In the genomic region with DNA sequence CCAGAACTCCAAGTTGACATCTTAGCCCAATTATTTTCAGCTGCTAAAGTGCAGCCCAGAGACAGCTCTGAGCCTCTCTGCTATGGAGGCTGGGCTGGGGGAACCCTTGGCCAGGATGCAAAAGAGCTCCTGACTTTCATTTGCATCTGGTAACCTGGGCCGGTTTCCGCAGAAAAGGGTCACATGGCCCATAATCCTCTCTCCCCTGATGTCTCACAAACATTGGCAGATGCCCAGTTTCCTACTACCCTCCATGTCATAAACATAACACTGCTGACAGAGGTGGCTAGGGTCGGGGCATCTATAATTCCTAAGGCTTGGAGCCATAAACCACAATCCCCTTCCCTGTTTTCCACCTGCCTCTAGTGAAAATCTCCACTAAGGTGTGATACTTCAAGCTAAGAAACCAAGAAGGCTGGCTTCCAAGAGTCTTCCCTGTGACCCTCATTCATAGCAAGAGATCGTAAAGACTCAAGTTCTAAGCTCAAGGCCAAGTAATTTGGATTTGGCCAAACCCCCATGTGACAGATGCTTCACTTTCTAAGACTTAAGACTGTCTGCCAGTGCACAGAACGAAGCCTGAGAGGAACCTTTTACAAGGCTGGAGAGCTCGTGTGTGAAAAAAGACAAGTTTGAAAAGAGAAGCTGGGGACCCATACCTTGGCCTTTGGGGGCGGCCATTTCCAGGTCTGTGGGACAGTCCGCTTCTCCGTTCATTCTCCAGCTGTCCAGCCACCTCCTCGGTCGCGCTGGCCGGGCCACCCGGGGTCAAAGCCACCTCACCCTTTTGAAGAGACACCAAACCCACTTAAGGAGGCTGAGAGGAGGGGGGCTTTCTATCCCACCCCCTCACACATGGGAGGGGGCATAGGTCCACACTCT, we compare ENCODE assay signal across 8 mouse cellular contexts. TPM values are rescaled to one million over a fixed set of nuclear protein-coding genes. Genes with fewer than 3 reads are reported as not detected.
DNase-seq lines count a peak whose midpoint lies in the region; TF ChIP-seq lines count a peak whose summit lies in the region.

No protein-coding gene starts in this region.

- peak overlapping the region; percentile 65 for H3K9ac ChIP-seq in CH12.LX (ENCODE audit: insufficient read depth, low read depth)

- in situ Hi-C loops in CH12.LX (cut with MboI; ENCODE audit: low pct_ligation_motif_present, low pct_unique_long_range_greater_than_20kb, low sequenced_read_pairs): no loop called here

- no peak for TF ChIP-seq POLR2A in kidney, adult 2 months (IDR thresholded peaks at IDR 0.05; ENCODE audit: low read depth, low read length)
- TF ChIP-seq POLR2A in CH12.LX (IDR thresholded peaks at IDR 0.05; ENCODE audit: low read depth, low read length) (peak; percentile 74), myocyte (IDR thresholded peaks at IDR 0.05; ENCODE audit: insufficient read length, low read depth) (no peak)

- H3K27me3 ChIP-seq in kidney, adult 2 months (replicated peaks; ENCODE audit: control insufficient read depth, insufficient read depth, low read length): no peaks in the 10 kb centered on the region
- H3K27me3 ChIP-seq in CH12.LX (replicated peaks) (no peaks in the 10 kb centered on the region), myocyte (ENCODE audit: control insufficient read depth, insufficient read depth, insufficient read length) (no peaks in the 10 kb centered on the region)

- no peaks in the 10 kb centered on the region for H3K9me3 ChIP-seq in CH12.LX (replicated peaks; ENCODE audit: low read length)

- H3ac ChIP-seq in myocyte (ENCODE audit: control insufficient read depth, insufficient read length): peak overlapping the region; percentile 98

- peak; percentile 36; the same call in 1 of the 2 replicates for TF ChIP-seq EP300 in CH12.LX (IDR thresholded peaks at IDR 0.05; ENCODE audit: low read length)

- dilution Hi-C loops in CH12.LX (cut with MboI; ENCODE audit: extremely low pct_ligation_motif_present, extremely low pct_unique_long_range_greater_than_20kb, low sequenced_read_pairs): loop anchor here (25.0 kb wide), 1 partner anchor 96 kb away; a partner anchor contains a TSS

- TF ChIP-seq RAD21 in CH12.LX (IDR thresholded peaks at IDR 0.05; ENCODE audit: low read depth, low read length): no peak

- H3K4me1 ChIP-seq in kidney, adult 2 months (ENCODE audit: control insufficient read depth, insufficient read depth, low read length): peaks cover 15% of the 10 kb centered on the region; the same call in 1 of the 2 replicates
- peaks cover 15 to 51% of the 10 kb centered on the region in 2 experiments for H3K4me1 ChIP-seq in CH12.LX (ENCODE audit: control insufficient read depth in 1 of 2, insufficient read depth in 2 of 2)

- intact Hi-C loops in left cerebral cortex, postnatal 10 days (cut with DNase I): no loop called here

- DNase-seq in kidney, adult 2 months: peak; percentile 24
- no peak for DNase-seq in kidney, postnatal 10 days
- DNase-seq in CH12.LX (ENCODE audit: extremely low read depth): peak; percentile 92
- DNase-seq in cerebellum, adult 9-10 months: peak; percentile 78
- DNase-seq in induced T-regulatory cell, adult 2 months (ENCODE audit: low read depth): peak; percentile 50
- DNase-seq in layer of hippocampus, postnatal 25 days (ENCODE audit: extremely low spot score in 1 of 2, low spot score in 1 of 2): no peak
- no peak for DNase-seq in left cerebral cortex, postnatal 10 days (ENCODE audit: extremely low spot score in 1 of 2, low spot score in 2 of 2)

- no peaks in the 10 kb centered on the region; the same call in 1 of the 2 replicates for H3K36me3 ChIP-seq in kidney, adult 2 months (ENCODE audit: control insufficient read depth, insufficient read depth, low read length)
- H3K36me3 ChIP-seq in CH12.LX (replicated peaks in 1 of 2; ENCODE audit: control insufficient read depth in 1 of 2, insufficient read depth in 1 of 2, low read length in 1 of 2) (peaks cover 39 to 44% of the 10 kb centered on the region in 2 experiments), myocyte (ENCODE audit: control insufficient read depth, insufficient read depth) (peaks cover 14% of the 10 kb centered on the region)

- WGBS in kidney, adult 2 months: 9% methylated on average over 14 of the region's 14 CpGs

- TF ChIP-seq CTCF in kidney, adult 2 months (conservative IDR thresholded peaks at IDR 0.05; ENCODE audit: insufficient read depth, insufficient read length, low read depth, low read length): no peak
- no peak for TF ChIP-seq CTCF in CH12.LX (conservative IDR thresholded peaks at IDR 0.05 in 1 of 2, IDR thresholded peaks at IDR 0.05 in 1 of 2; ENCODE audit: low read depth in 2 of 2, low read length in 2 of 2)

- peak overlapping the region; percentile 61 for H3K4me3 ChIP-seq in kidney, adult 2 months (ENCODE audit: insufficient read depth, low read depth, low read length)
- peak overlapping the region; percentile 65 to 78 (median 75) for H3K4me3 ChIP-seq in CH12.LX (replicated peaks in 1 of 3; ENCODE audit: low read depth in 2 of 3, low read length in 2 of 3, poor library complexity in 1 of 3)
- H3K4me3 ChIP-seq in myocyte: peak overlapping the region; percentile 75

- H3K79me2 ChIP-seq in CH12.LX (replicated peaks; ENCODE audit: control insufficient read depth, extremely low read depth, insufficient read depth, poor library complexity, severe bottlenecking): peaks cover 42% of the 10 kb centered on the region
- H3K79me2 ChIP-seq in myocyte (ENCODE audit: control insufficient read depth, insufficient read depth): peaks cover 22% of the 10 kb centered on the region

- H3K4me2 ChIP-seq in CH12.LX (ENCODE audit: insufficient read depth, low read depth, poor library complexity, severe bottlenecking): peak overlapping the region; percentile 61
- peak overlapping the region; percentile 91 for H3K4me2 ChIP-seq in myocyte (ENCODE audit: low read depth)

- peak overlapping the region; percentile 65 for H3K27ac ChIP-seq in kidney, adult 2 months (ENCODE audit: insufficient read depth, low read depth, low read length)
- H3K27ac ChIP-seq in CH12.LX (ENCODE audit: insufficient read depth, low read depth): peak overlapping the region; percentile 74

TF ChIP-seq in CH12.LX, 34 proteins besides CTCF, POLR2A, EP300 and RAD21 (continues in another document):
- TF ChIP-seq ZKSCAN1 (IDR thresholded peaks at IDR 0.05; ENCODE audit: borderline replicate concordance, low read depth, low read length) (no peak), MAX (IDR thresholded peaks at IDR 0.05; ENCODE audit: low read length) (peak; percentile 89), NELFE (IDR thresholded peaks at IDR 0.05; ENCODE audit: low read depth, low read length) (peak; percentile 48; the same call in 1 of the 2 replicates), ELF1 (IDR thresholded peaks at IDR 0.05; ENCODE audit: low read depth, low read length) (peak; percentile 74), SMC3 (IDR thresholded peaks at IDR 0.05; ENCODE audit: low read depth, low read length) (no peak), MEF2A (IDR thresholded peaks at IDR 0.05; ENCODE audit: borderline replicate concordance, low read depth, low read length) (peak; percentile 51; the same call in 1 of the 2 replicates)

TF ChIP-seq in myocyte, 11 proteins besides CTCF, POLR2A, EP300 and RAD21:
- peak; percentile 11 for TF ChIP-seq USF1 (IDR thresholded peaks at IDR 0.05; ENCODE audit: low read depth)
- no peak for TF ChIP-seq MAX (IDR thresholded peaks at IDR 0.05; ENCODE audit: low read depth)

RNA-seq across cellular contexts. Expression of a gene that starts 3.6 kb away (rescaled TPM):
- 27.0 and 30.3 TPM in 2 replicates for polyA plus RNA-seq in kidney, adult 2 months (2012; rRNA removed)
- 126 and 142 TPM in 2 replicates for total RNA-seq in CH12.LX (2012; rRNA removed)
- 89.9 and 99.8 TPM in 2 replicates for total RNA-seq in CH12.LX (2014; rRNA removed)
- polyA plus RNA-seq in CH12.LX (2012; ENCODE audit: insufficient read length, low read depth): 124 and 149 TPM in 2 replicates
- polyA plus RNA-seq in myocyte (2012; fragmentation: generic; extraction: Trizol): 58.6 TPM
- 100 to 1,000 TPM; 123 to 134 TPM for total RNA-seq in layer of hippocampus, postnatal 25 days (2021)
- total RNA-seq in left cerebral cortex, postnatal 10 days (2021): 100 to 1,000 TPM in 1 of 2 experiments, 10 to 100 TPM in 1; 97.0 to 100 TPM

RNA-seq across cellular contexts. Expression of a gene that starts 19.5 kb away (rescaled TPM):
- 28.0 TPM in 2 replicates for polyA plus RNA-seq in kidney, adult 2 months (2012; rRNA removed)
- total RNA-seq in CH12.LX (2012; rRNA removed) (46.6 and 51.3 TPM in 2 replicates), CH12.LX (2014; rRNA removed) (38.3 and 40.7 TPM in 2 replicates)
- polyA plus RNA-seq in CH12.LX (2012; ENCODE audit: insufficient read length, low read depth) (52.0 and 59.0 TPM in 2 replicates), myocyte (2012; fragmentation: generic; extraction: Trizol) (39.5 TPM)
- 100 to 1,000 TPM; 166 to 174 TPM for total RNA-seq in layer of hippocampus, postnatal 25 days (2021)
- total RNA-seq in left cerebral cortex, postnatal 10 days (2021): 100 to 1,000 TPM; 187 TPM

RNA-seq across cellular contexts. Expression of a gene that starts 31.2 kb away (rescaled TPM):
- polyA plus RNA-seq in kidney, adult 2 months (2012; rRNA removed): 59.7 and 66.9 TPM in 2 replicates
- 27.8 and 31.0 TPM in 2 replicates for total RNA-seq in CH12.LX (2012; rRNA removed)
- total RNA-seq in CH12.LX (2014; rRNA removed): 24.8 and 27.0 TPM in 2 replicates
- polyA plus RNA-seq in CH12.LX (2012; ENCODE audit: insufficient read length, low read depth): 32.4 and 32.9 TPM in 2 replicates
- 39.5 TPM for polyA plus RNA-seq in myocyte (2012; fragmentation: generic; extraction: Trizol)
- 10 to 100 TPM; 64.7 to 71.7 TPM for total RNA-seq in layer of hippocampus, postnatal 25 days (2021)
- total RNA-seq in left cerebral cortex, postnatal 10 days (2021): 10 to 100 TPM; 61.2 to 64.4 TPM

RNA-seq across cellular contexts. Expression of a gene that starts 47.4 kb away (rescaled TPM):
- 0.10 and 0.70 TPM in 2 replicates for polyA plus RNA-seq in kidney, adult 2 months (2012; rRNA removed)
- total RNA-seq in CH12.LX (2012; rRNA removed): 0.04 TPM in 1 of 2 replicates, not detected in the other
- not detected in 2 replicates for total RNA-seq in CH12.LX (2014; rRNA removed)
- not detected in 2 replicates for polyA plus RNA-seq in CH12.LX (2012; ENCODE audit: insufficient read length, low read depth)
- polyA plus RNA-seq in myocyte (2012; fragmentation: generic; extraction: Trizol): 5.1 TPM
- total RNA-seq in layer of hippocampus, postnatal 25 days (2021): 1 to 10 TPM in 1 of 2 experiments, under 1 TPM in 1; 0.70 to 1.1 TPM
- total RNA-seq in left cerebral cortex, postnatal 10 days (2021): under 1 TPM; 0.49 to 0.71 TPM

RNA-seq across cellular contexts. Expression of a gene that starts 50.1 kb away (rescaled TPM):
- 79.5 and 90.6 TPM in 2 replicates for polyA plus RNA-seq in kidney, adult 2 months (2012; rRNA removed)
- total RNA-seq in CH12.LX (2012; rRNA removed) (0.08 TPM in 1 of 2 replicates, not detected in the other), CH12.LX (2014; rRNA removed) (0.04 TPM in 1 of 2 replicates, not detected in the other)
- polyA plus RNA-seq in CH12.LX (2012; ENCODE audit: insufficient read length, low read depth) (not detected in 2 replicates), myocyte (2012; fragmentation: generic; extraction: Trizol) (not detected)
- total RNA-seq in layer of hippocampus, postnatal 25 days (2021): under 1 TPM; 0.31 to 0.81 TPM
- total RNA-seq in left cerebral cortex, postnatal 10 days (2021): 1 to 10 TPM in 1 of 2 experiments, under 1 TPM in 1; 0.47 to 1.2 TPM

Comparison
In these comparisons a context has a peak if more than half of its experiments do, and no peak if none do; other contexts are left out.
1. DNase-seq: peak in kidney, adult 2 months (single experiment), CH12.LX (single experiment), cerebellum, adult 9-10 months (single experiment) and induced T-regulatory cell, adult 2 months (single experiment); none in kidney, postnatal 10 days (single experiment), layer of hippocampus, postnatal 25 days (0 of 2) and left cerebral cortex, postnatal 10 days (0 of 2).
2. Peak in every context shown above with its lines, with median percentiles within 50 percentile points of each other: H3K4me3 ChIP-seq.